7 mouse cellular contexts compared by ENCODE assay signal in the genomic region with DNA sequence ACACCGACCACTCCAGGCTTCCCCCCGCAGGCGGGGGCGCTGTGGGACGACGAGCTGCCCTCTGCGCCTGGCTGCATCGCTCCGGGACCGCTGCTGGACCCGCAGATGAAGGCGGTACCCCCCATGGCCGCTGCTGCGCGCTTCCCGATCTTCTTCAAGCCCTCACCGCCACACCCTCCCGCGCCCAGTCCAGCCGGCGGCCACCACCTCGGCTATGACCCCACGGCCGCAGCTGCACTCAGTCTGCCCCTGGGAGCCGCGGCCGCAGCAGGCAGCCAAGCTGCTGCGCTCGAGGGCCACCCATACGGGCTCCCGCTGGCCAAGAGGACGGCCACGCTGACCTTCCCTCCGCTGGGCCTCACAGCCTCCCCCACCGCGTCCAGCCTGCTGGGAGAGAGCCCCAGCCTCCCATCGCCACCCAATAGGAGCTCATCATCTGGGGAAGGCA. TPM values are rescaled to one million over a fixed set of nuclear protein-coding genes. Genes with fewer than 3 reads are reported as not detected.
DNase-seq lines count a peak whose midpoint lies in the region; ATAC-seq and TF ChIP-seq lines count a peak whose summit lies in the region.

No protein-coding gene starts in this region.

- H3K27ac ChIP-seq in lung, postnatal 0 days (ENCODE audit: low read length): no peak overlapping the region
- H3K27ac ChIP-seq in forebrain, embryonic 12.5 days: no peak overlapping the region
- no peak overlapping the region for H3K27ac ChIP-seq in intestine, embryonic 16.5 days (ENCODE audit: low read length)

- H3K27me3 ChIP-seq in lung, postnatal 0 days (replicated peaks; ENCODE audit: insufficient read depth, low read length): peaks cover 68% of the 10 kb centered on the region
- H3K27me3 ChIP-seq in forebrain, embryonic 12.5 days: peaks cover 73% of the 10 kb centered on the region
- H3K27me3 ChIP-seq in intestine, embryonic 16.5 days (replicated peaks; ENCODE audit: control insufficient read depth, insufficient read depth, low read length): peaks cover 74% of the 10 kb centered on the region

- H3K4me3 ChIP-seq in lung, postnatal 0 days (ENCODE audit: low read depth, low read length): peak overlapping the region; percentile 16; the same call in 1 of the 2 replicates
- peak overlapping the region; percentile 41 for H3K4me3 ChIP-seq in forebrain, embryonic 12.5 days (replicated peaks)
- H3K4me3 ChIP-seq in intestine, embryonic 16.5 days (ENCODE audit: low read length): peak overlapping the region; percentile 44

- H3K9me3 ChIP-seq in lung, postnatal 0 days (ENCODE audit: low read length): no peaks in the 10 kb centered on the region
- no peaks in the 10 kb centered on the region for H3K9me3 ChIP-seq in forebrain, embryonic 12.5 days
- H3K9me3 ChIP-seq in intestine, embryonic 16.5 days (ENCODE audit: control insufficient read depth, low read length): no peaks in the 10 kb centered on the region

- ATAC-seq in lung, postnatal 0 days: peak; percentile 61
- peak; percentile 31 for ATAC-seq in forebrain, embryonic 12.5 days (ENCODE audit: low FRiP score)
- 0 out of 2 replicates have a peak, but pooled peaks have one; percentile 27 for ATAC-seq in intestine, embryonic 16.5 days

- no peak overlapping the region for H3K9ac ChIP-seq in lung, postnatal 0 days (replicated peaks; ENCODE audit: low read depth)
- H3K9ac ChIP-seq in forebrain, embryonic 12.5 days: peak overlapping the region; percentile 45
- H3K9ac ChIP-seq in intestine, embryonic 16.5 days (ENCODE audit: low read depth, low read length): peak overlapping the region; percentile 56; the same call in 1 of the 2 replicates

- peaks cover 23% of the 10 kb centered on the region for H3K4me1 ChIP-seq in lung, postnatal 0 days (ENCODE audit: insufficient read depth, low read depth, low read length)
- H3K4me1 ChIP-seq in forebrain, embryonic 12.5 days: peaks cover 37% of the 10 kb centered on the region
- H3K4me1 ChIP-seq in intestine, embryonic 16.5 days (ENCODE audit: control insufficient read depth, insufficient read depth, low read length): peaks cover 26% of the 10 kb centered on the region

- peak; percentile 46 for TF ChIP-seq CTCF in lung, postnatal 0 days (IDR thresholded peaks at IDR 0.05)

- 2% methylated on average over 36 of the region's 37 CpGs for WGBS in lung, postnatal 0 days
- WGBS in forebrain, embryonic 12.5 days: 2% methylated on average over 37 of the region's 37 CpGs
- WGBS in intestine, embryonic 16.5 days: 1% methylated on average over 37 of the region's 37 CpGs

- DNase-seq in lung, postnatal 0 days (ENCODE audit: low spot score): peak; percentile 15
- no peak for DNase-seq in lung, postnatal 25 days (ENCODE audit: low spot score)
- peak; percentile 60 for DNase-seq in neural tube, embryonic 10.5 days (ENCODE audit: extremely low spot score, low spot score)
- DNase-seq in spleen, postnatal 36 days (ENCODE audit: low spot score in 2 of 2): no peak
- no peak for DNase-seq in layer of hippocampus, postnatal 36 days

- no peak for TF ChIP-seq EP300 in lung, postnatal 0 days (IDR thresholded peaks at IDR 0.05)

- peak overlapping the region; percentile 43 for H3K4me2 ChIP-seq in lung, postnatal 0 days (replicated peaks; ENCODE audit: low read depth, low read length)
- H3K4me2 ChIP-seq in forebrain, embryonic 12.5 days: peak overlapping the region; percentile 67
- peak overlapping the region; percentile 74 for H3K4me2 ChIP-seq in intestine, embryonic 16.5 days (ENCODE audit: low read depth, low read length)

- no peaks in the 10 kb centered on the region for H3K36me3 ChIP-seq in lung, postnatal 0 days (ENCODE audit: insufficient read depth, low read length)
- H3K36me3 ChIP-seq in forebrain, embryonic 12.5 days (replicated peaks): no peaks in the 10 kb centered on the region
- no peaks in the 10 kb centered on the region for H3K36me3 ChIP-seq in intestine, embryonic 16.5 days (ENCODE audit: control insufficient read depth, insufficient read depth, low read length)

RNA-seq across cellular contexts. Expression of a gene that starts 6.7 kb away (rescaled TPM):
- polyA plus RNA-seq in lung, postnatal 0 days (2015; fragmentation: Nextera tagmentation; extraction: Ambion mirVana): 0.14 and 0.15 TPM in 2 replicates
- 0.36 and 0.45 TPM in 2 replicates for polyA plus RNA-seq in forebrain, embryonic 12.5 days (2016; fragmentation: Nextera tagmentation; extraction: Ambion mirVana)
- polyA plus RNA-seq in intestine, embryonic 16.5 days (2015; fragmentation: Nextera tagmentation; extraction: Ambion mirVana): 0.06 and 0.16 TPM in 2 replicates
- total RNA-seq in layer of hippocampus, postnatal 36 days (2021): 10 to 100 TPM; 61.9 to 74.0 TPM

Comparison
In these comparisons a context has a peak if more than half of its experiments do, and no peak if none do; other contexts are left out.
1. DNase-seq: peak in lung, postnatal 0 days (single experiment) and neural tube, embryonic 10.5 days (single experiment); none in lung, postnatal 25 days (single experiment), spleen, postnatal 36 days (0 of 2) and layer of hippocampus, postnatal 36 days (0 of 2).
2. Peak in every context shown above with its lines, with median percentiles within 50 percentile points of each other: ATAC-seq, H3K4me2 ChIP-seq and H3K4me3 ChIP-seq.